Mouse (Mus musculus) stomach, embryonic 15.5 days (tissue): ENCODE results near the gene Disc1. TPM values are rescaled to one million over a fixed set of nuclear protein-coding genes. Genes with fewer than 3 reads are reported as not detected.

Source experiments
- ATAC-seq: fragments of 200-750 bp; cut with Nextera tagmentation; 2 replicates; pipeline ENCODE4 v1.8.0; 2017; ENCODE audit warnings: low read depth, moderate number of reproducible peaks, moderate TSS enrichment; ENCODE audit not compliant: insufficient read depth, low FRiP score
- H3K27ac ChIP-seq: fragments of 300-500 bp; sonication (generic); 2 replicates; pipeline ENCODE4 v1.5.1; 2015; ENCODE audit warnings: mild to moderate bottlenecking, inconsistent platforms
- H3K27me3 ChIP-seq: fragments of 300-500 bp; sonication (generic); replicated peaks from 2 replicates; pipeline ENCODE4 v1.6.1; 2015; ENCODE audit warnings: inconsistent platforms
- H3K36me3 ChIP-seq: fragments of 300-500 bp; sonication (generic); 2 replicates; pipeline ENCODE4 v1.6.1; 2015; ENCODE audit warnings: inconsistent platforms
- H3K4me1 ChIP-seq: fragments of 300-500 bp; sonication (generic); 2 replicates; pipeline ENCODE4 v1.6.1; 2015; ENCODE audit warnings: inconsistent platforms
- H3K4me2 ChIP-seq: fragments of 300-500 bp; sonication (generic); 2 replicates; pipeline ENCODE4 v1.6.1; 2015; ENCODE audit warnings: mild to moderate bottlenecking, inconsistent platforms
- H3K4me3 ChIP-seq: fragments of 300-500 bp; sonication (generic); replicated peaks from 2 replicates; pipeline ENCODE4 v1.5.1; 2015; ENCODE audit warnings: inconsistent platforms
- H3K9ac ChIP-seq: fragments of 300-500 bp; sonication (generic); 2 replicates; pipeline ENCODE4 v1.6.1; 2015; ENCODE audit warnings: inconsistent platforms
- H3K9me3 ChIP-seq: fragments of 300-500 bp; sonication (generic); 2 replicates; pipeline ENCODE4 v1.6.1; 2016; ENCODE audit warnings: inconsistent platforms
- WGBS: fragments of 180-500 bp; shearing (Covaris S2); methylation state at CpG from one replicate; pipeline ENCODE4 v1.1.7; 2015; 5-methylcytosine and 5-hydroxymethylcytosine counted together
- polyA plus RNA-seq: library from polyadenylated mRNA; unstranded; fragments of >200 nt; fragmentation: Nextera tagmentation; extraction: Ambion mirVana; gene quantifications from 2 replicates; pipeline ENCODE4 v1.2.1, GENCODE M21; 2015

Gene Disc1
- polyA plus RNA-seq, 1 experiment from 2014 or later, result 1.7 TPM

DNA sequence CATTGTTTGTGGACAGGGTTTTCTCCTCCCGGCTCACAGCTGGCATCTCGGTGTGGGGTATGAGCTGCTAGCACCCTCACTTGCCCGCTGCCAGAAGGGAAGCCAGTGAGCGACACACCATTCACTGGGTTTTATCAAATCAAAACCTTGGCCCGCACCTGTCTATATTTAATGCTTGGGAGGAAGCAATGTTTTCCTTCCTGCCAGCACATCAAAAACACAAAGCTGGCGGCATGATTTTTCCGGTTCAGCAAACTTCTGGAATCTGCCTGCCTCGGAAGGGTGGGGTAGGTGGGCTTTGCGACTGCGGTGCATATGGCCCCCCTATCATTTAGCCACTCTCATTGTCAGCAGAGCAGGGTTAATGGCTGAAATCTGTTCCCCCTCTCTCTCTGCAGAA, 80.9 kb downstream of the Disc1 start:
- Histone ChIP-seq H3K4me2 (no peak overlapping the region), H3K4me1 (no peaks in the 10 kb centered on the region)

DNA sequence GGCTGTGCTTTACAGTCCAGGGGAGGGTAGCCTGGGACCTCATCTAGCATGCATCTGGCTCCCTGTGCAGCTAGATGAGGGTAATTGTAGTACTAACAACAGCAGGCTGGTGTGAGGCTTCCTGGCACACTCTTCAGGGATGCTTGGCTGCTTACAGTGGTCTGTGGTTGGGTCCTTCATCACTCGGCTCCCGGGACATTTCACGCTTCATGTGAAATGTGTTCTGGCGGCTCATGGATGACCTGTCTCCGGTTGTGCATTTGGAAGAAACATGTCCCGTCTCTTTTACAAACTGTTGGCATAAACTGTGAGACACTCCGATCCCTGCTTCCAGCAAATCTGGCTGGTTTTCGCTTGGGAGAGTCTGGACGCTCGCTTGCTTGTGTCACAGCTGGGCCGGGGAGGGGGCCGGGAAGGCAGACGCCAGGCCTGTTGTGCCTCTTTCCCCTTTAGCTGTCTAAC, 85.7 kb downstream of the Disc1 start:
- Histone ChIP-seq H3K27me3 (no peaks in the 10 kb centered on the region), H3K9ac (no peak overlapping the region), H3K4me2 (no peak overlapping the region), H3K4me3 (no peak overlapping the region), H3K9me3 (no peaks in the 10 kb centered on the region), H3K36me3 (no peaks in the 10 kb centered on the region), H3K4me1 (no peaks in the 10 kb centered on the region), H3K27ac (no peak overlapping the region)
- no peak for ATAC-seq
- WGBS, result 74% methylated on average over 13 of the region's 13 CpGs

More for the DNA sequence above, 80.9 kb downstream of the Disc1 start:
- Histone ChIP-seq H3K27me3 (no peaks in the 10 kb centered on the region), H3K4me3 (no peak overlapping the region), H3K27ac (no peak overlapping the region), H3K9ac (no peak overlapping the region), H3K9me3 (no peaks in the 10 kb centered on the region), H3K36me3 (no peaks in the 10 kb centered on the region)
- ATAC-seq, result no peak
- 72% methylated on average over 10 of the region's 10 CpGs for WGBS

GRCm38 (mm10) chr8:125140965-125141364, 87.0 kb downstream of the Disc1 start:
- H3K9ac ChIP-seq, result no peak overlapping the region
- H3K27me3 ChIP-seq, result no peaks in the 10 kb centered on the region
- no peak overlapping the region for H3K4me3 ChIP-seq
- no peak overlapping the region for H3K27ac ChIP-seq
- ATAC-seq, result peak; percentile 39; the same call in 1 of the 2 replicates
- no peaks in the 10 kb centered on the region for H3K36me3 ChIP-seq
- no peaks in the 10 kb centered on the region for H3K9me3 ChIP-seq
- H3K4me1 ChIP-seq, result no peaks in the 10 kb centered on the region
- no peak overlapping the region for H3K4me2 ChIP-seq
- 77% methylated on average over 7 of the region's 7 CpGs for WGBS

DNA sequence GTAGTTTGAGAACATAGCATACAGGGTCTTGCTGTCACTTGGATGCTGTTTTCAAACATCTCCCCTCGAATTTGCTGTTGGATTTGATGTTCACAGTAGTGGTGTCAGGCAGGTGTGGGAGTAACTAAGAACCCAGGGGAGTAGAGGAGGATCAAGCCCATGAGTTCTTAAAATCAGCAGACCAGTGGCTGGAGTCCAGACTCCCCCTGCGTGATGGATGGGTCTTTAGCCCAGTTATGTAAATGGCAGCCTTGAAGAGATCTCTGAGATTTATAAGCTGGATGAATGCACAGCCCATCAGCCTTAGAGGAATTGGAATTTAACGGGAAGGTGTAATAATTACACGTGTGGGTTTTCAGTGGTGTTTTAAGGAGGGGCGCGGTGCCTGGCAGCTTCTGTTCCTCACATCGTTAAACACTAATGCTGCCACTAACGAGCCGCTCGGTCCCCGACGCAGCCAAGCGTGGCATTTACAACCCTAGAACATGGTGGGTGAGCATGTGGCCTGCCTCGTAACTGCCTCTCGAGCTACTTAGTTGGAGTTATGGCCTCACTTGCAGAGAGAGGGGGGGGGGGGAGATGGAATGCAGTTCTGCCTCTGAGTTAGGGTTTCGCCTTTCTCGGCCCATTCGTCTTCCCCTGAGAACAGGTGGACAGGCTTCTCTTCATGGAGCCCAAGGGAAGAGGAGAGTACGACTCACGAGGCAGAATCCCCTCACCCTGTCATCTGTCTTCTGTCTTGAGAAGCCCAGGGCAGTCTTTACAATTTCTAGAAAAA, 103.1 kb downstream of the Disc1 start:
- Histone ChIP-seq H3K4me1 (no peaks in the 10 kb centered on the region), H3K4me2 (no peak overlapping the region), H3K9me3 (no peaks in the 10 kb centered on the region), H3K4me3 (no peak overlapping the region), H3K27ac (no peak overlapping the region), H3K36me3 (no peaks in the 10 kb centered on the region), H3K27me3 (no peaks in the 10 kb centered on the region), H3K9ac (no peak overlapping the region)
- ATAC-seq, result no peak
- 59% methylated on average over 20 of the region's 20 CpGs for WGBS

DNA sequence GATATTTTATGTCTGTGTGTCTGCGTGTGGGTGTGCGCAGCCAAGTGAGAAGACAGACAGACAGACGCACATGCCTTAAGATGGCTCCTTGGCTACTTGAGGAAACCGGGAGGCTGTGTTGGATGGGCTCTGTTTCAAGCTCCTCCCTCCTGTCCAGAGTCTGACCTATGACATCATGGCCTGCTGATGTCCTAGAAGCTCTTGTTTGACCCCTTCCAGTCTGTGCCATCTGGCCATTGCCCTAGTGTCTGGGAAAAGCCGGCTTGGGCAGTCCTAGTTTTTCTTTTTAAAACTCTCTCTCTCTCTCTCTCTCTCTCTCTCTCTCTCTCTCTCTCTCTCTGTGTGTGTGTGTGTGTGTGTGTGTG, 103.6 kb downstream of the Disc1 start:
- no peak overlapping the region for H3K4me3 ChIP-seq
- no peak overlapping the region for H3K9ac ChIP-seq
- ATAC-seq, result no peak
- H3K4me1 ChIP-seq, result no peaks in the 10 kb centered on the region
- H3K27ac ChIP-seq, result no peak overlapping the region
- 63% methylated on average over 5 of the region's 5 CpGs for WGBS
- H3K4me2 ChIP-seq, result no peak overlapping the region
- no peaks in the 10 kb centered on the region for H3K9me3 ChIP-seq
- no peaks in the 10 kb centered on the region for H3K36me3 ChIP-seq
- no peaks in the 10 kb centered on the region for H3K27me3 ChIP-seq

GRCm38 (mm10) chr8:125159387-125159786, 105.4 kb downstream of the Disc1 start:
- ATAC-seq, result no peak
- Histone ChIP-seq H3K4me3 (no peak overlapping the region), H3K4me2 (no peak overlapping the region), H3K4me1 (no peaks in the 10 kb centered on the region), H3K27me3 (no peaks in the 10 kb centered on the region), H3K9ac (no peak overlapping the region), H3K27ac (no peak overlapping the region), H3K9me3 (no peaks in the 10 kb centered on the region), H3K36me3 (no peaks in the 10 kb centered on the region)
- WGBS, result 71% methylated on average over 12 of the region's 12 CpGs

DNA sequence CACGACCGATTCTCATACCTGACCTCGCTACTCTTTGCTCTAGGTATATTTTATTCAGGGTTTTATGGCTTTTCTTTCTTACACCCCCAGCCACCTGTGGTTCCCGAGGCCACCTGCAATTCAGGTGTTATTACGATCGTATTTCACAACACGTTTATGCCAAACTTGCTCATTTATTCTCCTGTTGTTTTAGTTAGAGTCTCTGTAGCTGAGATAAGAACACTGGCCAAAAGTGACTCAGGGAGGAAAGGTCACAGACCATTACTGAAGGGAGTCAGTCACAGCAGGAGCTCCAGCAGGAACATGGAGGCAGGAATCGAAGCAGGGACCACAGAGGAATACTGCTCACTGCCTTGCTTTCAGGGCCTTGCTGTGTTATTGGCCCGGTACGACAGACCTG, 109.5 kb downstream of the Disc1 start:
- 69% methylated on average over 10 of the region's 10 CpGs for WGBS

GRCm38 (mm10) chr8:125163906-125164305, 109.9 kb downstream of the Disc1 start:
- Histone ChIP-seq H3K9ac (no peak overlapping the region), H3K4me3 (no peak overlapping the region), H3K4me2 (no peak overlapping the region), H3K27me3 (no peaks in the 10 kb centered on the region), H3K36me3 (no peaks in the 10 kb centered on the region), H3K27ac (no peak overlapping the region), H3K9me3 (no peaks in the 10 kb centered on the region), H3K4me1 (no peaks in the 10 kb centered on the region)
- WGBS, result 81% methylated on average over 6 of the region's 6 CpGs
- ATAC-seq, result no peak

More for the DNA sequence above, 109.5 kb downstream of the Disc1 start:
- no peak for ATAC-seq
- Histone ChIP-seq H3K27ac (no peak overlapping the region), H3K4me1 (no peaks in the 10 kb centered on the region), H3K4me2 (no peak overlapping the region), H3K9me3 (no peaks in the 10 kb centered on the region), H3K9ac (no peak overlapping the region), H3K4me3 (no peak overlapping the region), H3K27me3 (no peaks in the 10 kb centered on the region), H3K36me3 (no peaks in the 10 kb centered on the region)

DNA sequence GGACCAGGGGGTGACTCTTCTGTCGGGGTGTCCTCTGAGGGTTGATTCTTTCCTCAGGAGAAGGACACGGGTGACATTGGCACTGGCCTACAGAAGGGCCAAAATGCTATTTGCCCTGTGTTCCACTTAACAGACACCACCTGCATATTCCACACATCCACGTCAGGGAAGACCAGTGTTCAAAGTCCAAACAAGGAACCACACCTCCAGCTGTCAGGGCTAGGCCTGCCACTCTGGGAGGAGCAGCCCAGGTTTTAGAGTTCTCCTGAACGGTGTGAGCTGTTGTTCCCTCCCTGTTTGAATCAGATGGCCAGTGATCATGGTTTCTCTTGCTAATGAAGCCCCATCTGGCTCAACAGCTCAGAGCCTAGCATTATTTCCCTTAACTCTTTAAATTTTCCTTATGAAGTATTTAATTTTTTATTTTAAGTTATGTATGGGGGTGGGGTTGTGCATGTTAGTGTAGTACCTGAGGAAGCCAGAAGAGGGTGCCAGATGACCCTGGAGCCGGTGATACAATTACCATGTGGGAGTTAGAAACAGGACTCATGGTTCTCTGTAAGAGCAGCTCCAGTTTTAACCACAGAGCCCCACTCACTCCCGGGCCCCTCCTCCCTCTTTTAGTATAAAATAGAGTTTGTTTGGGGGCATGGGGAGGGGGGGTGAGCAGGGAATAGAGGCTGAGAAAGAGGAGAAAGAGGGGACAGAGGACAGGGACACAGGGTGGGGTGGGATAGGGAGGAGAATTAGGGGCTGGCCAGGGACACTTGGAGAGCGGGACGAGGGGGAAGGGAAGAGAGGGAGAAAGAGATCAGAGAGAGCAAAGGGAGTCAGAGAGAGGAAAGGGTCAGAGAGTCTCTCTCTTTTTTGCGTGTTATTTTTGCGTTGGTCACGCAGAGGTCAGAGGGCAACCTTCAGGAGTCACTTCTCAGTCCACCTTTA, 111.8 kb downstream of the Disc1 start:
- ATAC-seq, result 0 out of 2 replicates have a peak, but pooled peaks have one; percentile 18
- Histone ChIP-seq H3K4me1 (no peaks in the 10 kb centered on the region), H3K9me3 (no peaks in the 10 kb centered on the region), H3K4me3 (no peak overlapping the region), H3K4me2 (no peak overlapping the region), H3K27ac (no peak overlapping the region), H3K9ac (no peak overlapping the region), H3K27me3 (no peaks in the 10 kb centered on the region), H3K36me3 (no peaks in the 10 kb centered on the region)
- WGBS, result 67% methylated on average over 11 of the region's 11 CpGs

DNA sequence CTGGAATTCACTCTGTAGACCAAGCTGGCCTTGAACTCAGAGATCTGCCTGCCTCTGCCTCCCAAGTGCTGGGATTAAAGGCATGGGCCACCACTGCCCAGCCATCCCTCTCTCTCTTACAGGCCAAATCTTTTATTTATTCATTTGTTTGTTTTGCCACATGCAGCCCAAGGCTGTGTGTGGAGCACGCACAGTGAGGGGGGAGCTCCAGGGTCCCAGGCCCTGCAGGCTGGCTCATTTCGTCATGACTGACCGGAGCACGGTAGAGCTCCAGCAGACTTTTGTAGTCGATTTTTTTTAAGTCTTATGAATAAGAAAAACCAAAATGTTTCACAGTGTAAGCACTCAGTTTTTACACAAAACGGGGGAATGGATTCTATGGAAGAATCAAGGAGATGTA, 112.5 kb downstream of the Disc1 start:
- Histone ChIP-seq H3K27me3 (no peaks in the 10 kb centered on the region), H3K27ac (no peak overlapping the region), H3K9ac (no peak overlapping the region), H3K4me2 (no peak overlapping the region), H3K9me3 (no peaks in the 10 kb centered on the region), H3K4me1 (no peaks in the 10 kb centered on the region), H3K4me3 (no peak overlapping the region), H3K36me3 (no peaks in the 10 kb centered on the region)
- no peak for ATAC-seq
- WGBS, result 68% methylated on average over 6 of the region's 6 CpGs

- WGBS, result 71% methylated on average over 9 of the region's 9 CpGs
- Histone ChIP-seq H3K36me3 (no peaks in the 10 kb centered on the region), H3K4me1 (no peaks in the 10 kb centered on the region), H3K4me3 (no peak overlapping the region), H3K4me2 (no peak overlapping the region), H3K9me3 (no peaks in the 10 kb centered on the region), H3K27ac (no peak overlapping the region), H3K9ac (no peak overlapping the region), H3K27me3 (no peaks in the 10 kb centered on the region)
- ATAC-seq, result no peak
Observed at GRCm38 (mm10) chr8:125166988-125167387, 113.0 kb downstream of the Disc1 start.

- H3K36me3 ChIP-seq, result no peaks in the 10 kb centered on the region
- H3K4me2 ChIP-seq, result no peak overlapping the region
- WGBS, result 66% methylated on average over 3 of the region's 3 CpGs
- H3K4me3 ChIP-seq, result no peak overlapping the region
- no peak overlapping the region for H3K9ac ChIP-seq
- H3K9me3 ChIP-seq, result no peaks in the 10 kb centered on the region
- no peaks in the 10 kb centered on the region for H3K27me3 ChIP-seq
- no peaks in the 10 kb centered on the region for H3K4me1 ChIP-seq
- H3K27ac ChIP-seq, result no peak overlapping the region
- ATAC-seq, result no peak
Observed at GRCm38 (mm10) chr8:125169628-125170027, 115.6 kb downstream of the Disc1 start.
